21 mouse cellular contexts compared by ENCODE assay signal in the genomic region with DNA sequence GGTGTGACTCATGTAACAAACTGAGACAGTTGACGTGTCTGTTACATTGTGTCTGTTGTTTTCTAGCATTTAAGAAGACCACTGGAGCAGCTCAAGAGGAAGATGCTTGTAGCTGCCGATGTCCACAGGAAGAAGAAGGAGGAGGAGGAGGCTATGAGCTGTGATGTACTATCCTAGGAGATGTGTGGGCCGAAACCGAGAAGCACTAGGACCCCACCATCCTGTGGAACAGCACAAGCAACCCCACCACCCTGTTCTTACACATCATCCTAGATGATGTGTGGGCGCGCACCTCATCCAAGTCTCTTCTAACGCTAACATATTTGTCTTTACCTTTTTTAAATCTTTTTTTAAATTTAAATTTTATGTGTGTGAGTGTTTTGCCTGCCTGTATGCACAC. TPM values are rescaled to one million over a fixed set of nuclear protein-coding genes. Genes with fewer than 3 reads are reported as not detected.
"Had no signal": no experiment of that assay in that cellular context is flagged by ENCODE, and none has a peak within 500 bp of the region (broad histone marks: within the 10 kb centered on the region; RNA-seq: fewer than 3 reads in every experiment).

No protein-coding gene starts in this region.

- ATAC-seq: liver, postnatal 0 days; lung, postnatal 0 days; midbrain, embryonic 13.5 days; midbrain, embryonic 15.5 days had no signal

- H3K4me3 ChIP-seq: liver, embryonic 15.5 days; lung, embryonic 15.5 days; megakaryocyte, embryonic 14.5 days; midbrain, embryonic 13.5 days; midbrain, embryonic 15.5 days; neural tube, embryonic 12.5 days; stomach, embryonic 15.5 days had no signal

- DNase-seq: liver, postnatal 0 days; lung, adult 2 months; lung, postnatal 14 days; lung, postnatal 36 days; right cerebral cortex, postnatal 14 days; thymus, adult 2 months; thymus, postnatal 25 days had no signal

- H3K27ac ChIP-seq: liver, embryonic 15.5 days; lung, embryonic 15.5 days; macrophage; midbrain, embryonic 13.5 days; midbrain, embryonic 15.5 days; neural tube, embryonic 12.5 days; stomach, embryonic 15.5 days; stomach, postnatal 0 days had no signal

RNA-seq across cellular contexts. Expression of a gene that starts 30.3 kb away (rescaled TPM):
- total RNA-seq: megakaryocyte progenitor cell, adult 5-6 weeks; midbrain, postnatal 0 days had no signal

RNA-seq across cellular contexts. Expression of a gene that starts 52.2 kb away (rescaled TPM):
- total RNA-seq: megakaryocyte progenitor cell, adult 5-6 weeks; midbrain, postnatal 0 days; monocyte, adult 5-6 weeks; neutrophil, adult 5-6 weeks had no signal
